Mouse (Mus musculus): ENCODE results near the gene Tmem50a.

- peak; percentile 98 for TF ChIP-seq POLR2A (IDR thresholded peaks at IDR 0.05; ENCODE audit: borderline replicate concordance, low read depth, low read length)
- TF ChIP-seq CTCF (IDR thresholded peaks at IDR 0.05; ENCODE audit: low read depth, low read length), result no peak
Observed at GRCm38 (mm10) chr4:134923258-134924018, 8.6 kb upstream of the Tmem50a start, which contains the start of gene Rsrp1.
